Mouse (Mus musculus): ENCODE data around the gene Mdm4. TPM values are rescaled to one million over a fixed set of nuclear protein-coding genes. Genes with fewer than 3 reads are reported as not detected.
A peak's percentile ranks its signal among the peaks of the same experiment; 100 is the strongest.

Gene Mdm4
- polyA plus RNA-seq, 1 experiment from 2014 or later, result 44.8 TPM

DNA sequence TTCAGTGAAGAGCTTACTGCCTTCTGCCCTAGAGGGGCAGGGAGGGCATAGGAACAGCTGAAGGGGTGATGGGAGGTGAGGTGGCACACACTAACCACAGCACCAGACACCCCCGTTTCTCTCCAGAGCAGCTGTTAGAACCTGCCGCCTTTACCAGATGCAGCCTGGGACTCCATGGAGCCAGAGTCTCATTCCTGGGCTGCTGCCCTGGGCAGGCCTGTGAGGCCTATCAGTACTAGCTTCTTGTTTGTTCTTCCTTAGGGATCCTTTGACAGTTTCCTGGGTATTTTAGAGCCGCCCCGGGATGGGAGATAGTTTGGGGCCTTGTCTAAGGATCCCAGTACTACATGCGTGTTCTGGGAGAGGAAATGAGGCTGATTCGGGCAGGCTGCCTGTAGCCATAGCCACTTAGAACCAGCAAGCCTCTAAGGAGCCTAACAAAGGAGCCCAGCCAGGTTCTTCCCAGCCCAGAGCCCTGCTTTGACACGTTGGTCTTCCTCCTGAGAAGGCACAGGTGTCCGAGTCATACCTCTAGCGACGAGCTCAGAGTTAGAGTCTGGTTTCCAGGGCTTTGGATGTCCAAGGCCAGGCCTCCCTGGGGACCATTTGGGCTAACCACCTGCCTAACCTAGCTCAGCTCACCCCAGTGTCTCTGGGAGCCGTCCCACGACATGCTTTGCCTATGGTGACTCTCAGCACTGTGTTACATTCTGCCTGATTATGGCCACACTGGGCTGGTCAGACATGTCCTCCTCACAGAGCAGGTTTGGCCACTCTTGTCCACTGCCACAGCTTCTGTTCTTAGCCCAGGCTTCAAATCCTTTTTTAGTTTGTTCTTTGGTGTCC is 39.1 kb upstream of the Mdm4 start:
- H3K9me3 ChIP-seq (replicated peaks), result no peaks in the 10 kb centered on the region
- H3K4me3 ChIP-seq, result no peak overlapping the region
- WGBS, result 86% methylated on average over 12 of the region's 12 CpGs
- H3K27me3 ChIP-seq, result no peaks in the 10 kb centered on the region
- peaks cover 78% of the 10 kb centered on the region for H3K36me3 ChIP-seq (ENCODE audit: poor library complexity, severe bottlenecking)
- no peak for ATAC-seq
- peak overlapping the region; percentile 30; the same call in 1 of the 2 replicates for H3K9ac ChIP-seq
- peak overlapping the region; percentile 25; the same call in 1 of the 2 replicates for H3K27ac ChIP-seq
- H3K4me2 ChIP-seq, result no peak overlapping the region
- H3K4me1 ChIP-seq, result peaks cover 49% of the 10 kb centered on the region

DNA sequence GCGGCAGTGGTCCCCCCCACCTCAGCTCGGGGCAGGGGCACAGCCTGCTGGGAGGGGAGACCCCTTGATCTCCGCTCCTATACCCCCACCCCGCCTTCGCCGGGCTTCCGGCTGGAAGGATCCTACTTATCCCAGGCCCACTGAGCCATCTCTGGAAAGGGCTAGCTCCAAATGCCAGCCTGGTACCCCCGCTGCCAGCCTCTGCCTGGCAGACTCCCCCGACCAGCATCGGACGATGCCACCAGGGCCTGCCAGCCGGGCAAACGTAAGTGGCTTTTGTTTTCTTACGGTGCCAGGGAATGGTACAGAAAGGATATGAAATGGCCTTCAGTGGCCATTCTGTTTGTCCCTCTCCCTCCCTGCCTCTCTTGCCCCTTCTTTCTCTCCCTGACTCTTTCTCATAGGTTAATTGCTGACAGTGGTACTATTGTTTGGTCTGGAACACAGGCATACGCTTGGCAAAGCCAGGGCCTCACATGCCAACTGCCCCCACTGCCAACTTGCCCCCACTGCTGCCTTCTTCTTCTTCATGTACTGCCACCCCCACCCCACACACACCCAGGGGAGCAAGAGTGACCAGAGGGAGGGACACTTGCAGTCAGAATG is 38.4 kb upstream of the Mdm4 start:
- Histone ChIP-seq H3K4me2 (no peak overlapping the region), H3K4me1 (peaks cover 49% of the 10 kb centered on the region), H3K9ac (peak overlapping the region; percentile 30), H3K27me3 (no peaks in the 10 kb centered on the region), H3K36me3 (ENCODE audit: poor library complexity, severe bottlenecking) (peaks cover 80% of the 10 kb centered on the region), H3K9me3 (replicated peaks) (no peaks in the 10 kb centered on the region), H3K4me3 (no peak overlapping the region), H3K27ac (peak overlapping the region; percentile 57)
- 80% methylated on average over 15 of the region's 15 CpGs for WGBS
- ATAC-seq, result no peak

DNA sequence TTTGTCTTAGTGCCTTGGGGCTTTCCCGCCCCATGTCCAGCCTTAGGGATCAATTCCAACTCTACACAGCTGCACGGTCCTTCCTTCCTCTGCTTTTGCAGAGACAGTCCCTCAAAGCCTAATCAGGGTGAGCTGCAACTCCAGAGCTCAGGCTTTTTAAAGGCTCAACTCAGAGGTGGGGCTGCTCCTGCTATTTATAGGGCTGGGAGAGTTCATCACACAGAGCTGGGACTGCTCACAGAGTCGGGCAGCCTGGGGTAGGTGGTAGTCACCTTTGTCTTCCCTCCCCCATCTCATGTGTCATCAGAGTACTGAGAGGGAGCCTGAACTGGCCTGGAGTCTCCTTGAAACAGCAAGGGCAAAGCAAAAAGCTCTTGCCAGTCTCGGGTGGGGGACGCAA is 37.9 kb upstream of the Mdm4 start:
- 67% methylated on average over 5 of the region's 5 CpGs for WGBS
- Histone ChIP-seq H3K4me3 (no peak overlapping the region), H3K36me3 (ENCODE audit: poor library complexity, severe bottlenecking) (peaks cover 79% of the 10 kb centered on the region), H3K4me2 (no peak overlapping the region), H3K27me3 (no peaks in the 10 kb centered on the region), H3K4me1 (peaks cover 44% of the 10 kb centered on the region), H3K9me3 (replicated peaks) (no peaks in the 10 kb centered on the region), H3K9ac (peak overlapping the region; percentile 30; the same call in 1 of the 2 replicates), H3K27ac (peak overlapping the region; percentile 57)
- ATAC-seq, result 0 out of 2 replicates have a peak, but pooled peaks have one; percentile 27

DNA sequence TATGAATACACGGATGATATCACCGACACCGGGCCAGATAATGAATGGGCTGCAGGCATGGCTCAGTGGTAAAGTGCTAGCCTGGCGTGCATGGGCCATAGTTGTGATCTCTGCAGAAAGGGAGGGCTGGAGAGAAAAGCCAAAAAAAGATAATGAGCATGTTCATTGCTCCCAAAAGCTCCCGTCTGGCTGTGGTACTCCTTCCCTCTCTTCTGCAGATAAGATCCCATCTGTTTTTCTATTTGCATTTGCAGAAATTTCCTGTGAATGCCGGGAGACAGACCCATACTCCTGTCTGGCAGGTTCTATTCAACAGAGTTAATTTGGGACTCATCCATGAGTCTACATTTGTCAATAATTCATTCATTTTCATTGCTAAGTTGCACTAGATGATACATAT is 32.8 kb upstream of the Mdm4 start:
- no peak overlapping the region for H3K4me3 ChIP-seq
- ATAC-seq, result no peak
- WGBS, result 90% methylated on average over 6 of the region's 6 CpGs
- H3K27ac ChIP-seq, result no peak overlapping the region
- no peaks in the 10 kb centered on the region for H3K27me3 ChIP-seq
- peaks cover 15% of the 10 kb centered on the region for H3K4me1 ChIP-seq
- H3K9ac ChIP-seq, result no peak overlapping the region
- no peaks in the 10 kb centered on the region for H3K9me3 ChIP-seq (replicated peaks)
- H3K36me3 ChIP-seq (ENCODE audit: poor library complexity, severe bottlenecking), result peaks cover 53% of the 10 kb centered on the region
- no peak overlapping the region for H3K4me2 ChIP-seq

DNA sequence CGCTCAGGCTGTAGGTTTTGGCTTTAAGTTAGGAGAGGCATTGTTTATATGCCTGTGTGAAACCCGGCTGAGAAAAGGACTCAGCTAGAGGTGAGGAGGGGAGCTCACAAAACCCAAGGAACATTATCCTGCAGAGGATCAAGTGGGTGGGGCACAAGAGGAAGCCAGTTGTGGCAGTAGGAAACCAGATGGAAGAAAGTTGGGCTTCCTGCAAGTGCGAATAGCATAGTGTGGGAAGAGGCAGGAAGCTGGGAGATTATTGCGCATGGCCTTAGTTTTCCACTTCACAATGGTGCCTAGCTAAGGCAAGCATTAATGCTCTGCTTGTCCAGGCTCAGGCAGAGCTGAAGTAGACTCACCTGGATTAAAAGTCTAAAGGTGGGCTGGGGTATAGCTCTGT is 30.3 kb upstream of the Mdm4 start:
- Histone ChIP-seq H3K4me1 (peaks cover 32% of the 10 kb centered on the region), H3K9ac (no peak overlapping the region), H3K4me2 (no peak overlapping the region), H3K9me3 (replicated peaks) (no peaks in the 10 kb centered on the region), H3K4me3 (no peak overlapping the region), H3K27me3 (no peaks in the 10 kb centered on the region), H3K36me3 (ENCODE audit: poor library complexity, severe bottlenecking) (peaks cover 30% of the 10 kb centered on the region), H3K27ac (no peak overlapping the region)
- WGBS, result 60% methylated on average over 4 of the region's 4 CpGs
- no peak for ATAC-seq

DNA sequence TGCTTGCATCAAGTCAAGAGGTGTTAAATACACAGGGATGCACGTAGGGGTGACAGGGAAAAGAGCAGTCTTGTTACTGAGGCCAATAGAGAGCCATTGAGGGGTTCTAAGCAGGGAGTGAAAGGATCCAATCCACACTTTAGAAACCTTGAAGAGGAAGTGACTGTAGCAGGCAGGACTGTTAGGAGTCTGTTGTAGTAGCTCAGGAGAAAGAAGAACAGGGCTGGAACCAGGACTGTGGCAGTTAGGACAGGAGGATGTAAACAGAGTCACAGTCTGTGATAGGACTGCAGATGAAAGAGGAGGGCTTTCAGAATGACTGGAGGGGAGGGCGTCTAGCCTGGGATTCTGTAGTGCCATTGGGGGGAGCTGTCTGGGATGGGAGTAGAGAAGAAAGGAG is 29.2 kb upstream of the Mdm4 start:
- H3K4me2 ChIP-seq, result no peak overlapping the region
- peaks cover 40% of the 10 kb centered on the region for H3K4me1 ChIP-seq
- no peak overlapping the region for H3K4me3 ChIP-seq
- 45% methylated on average over 2 of the region's 2 CpGs for WGBS
- peaks cover 30% of the 10 kb centered on the region for H3K36me3 ChIP-seq (ENCODE audit: poor library complexity, severe bottlenecking)
- H3K9ac ChIP-seq, result no peak overlapping the region
- no peaks in the 10 kb centered on the region for H3K27me3 ChIP-seq
- ATAC-seq, result no peak
- 0 out of 2 replicates have a peak overlapping the region, but pooled peaks have one; percentile 22 for H3K27ac ChIP-seq
- no peaks in the 10 kb centered on the region for H3K9me3 ChIP-seq (replicated peaks)

DNA sequence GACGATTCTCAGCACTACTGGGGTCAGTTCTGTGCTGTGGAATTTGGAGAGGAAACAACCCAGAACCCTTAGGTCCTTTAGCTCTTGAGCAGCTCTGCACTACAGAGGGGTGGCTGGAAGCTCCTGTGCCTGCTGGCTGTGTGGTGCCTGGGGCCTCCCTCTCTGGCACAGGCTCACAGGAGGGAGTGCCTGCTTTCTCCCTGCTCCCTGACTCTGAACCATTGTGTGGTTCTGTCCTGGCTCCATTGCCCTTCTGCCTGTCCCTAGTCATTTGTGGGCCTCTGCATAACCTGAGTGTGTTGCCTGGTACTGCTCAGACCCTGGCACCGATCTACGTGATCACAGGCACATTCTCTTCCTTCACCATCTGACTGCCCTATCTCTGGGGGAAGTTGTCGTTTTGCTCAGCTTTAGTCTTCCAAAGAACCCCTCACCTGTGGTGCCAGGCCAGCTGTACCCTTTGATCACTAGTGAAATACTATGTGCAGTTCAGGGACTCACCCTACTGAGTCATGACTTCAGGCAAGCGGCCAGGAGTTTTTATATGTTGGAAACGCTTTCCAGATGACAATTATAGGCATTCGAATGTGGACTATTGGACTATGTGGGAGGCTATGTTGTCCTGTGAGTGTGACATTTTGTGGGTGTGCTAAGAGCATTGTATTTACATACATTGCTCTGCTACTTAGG is 27.1 kb upstream of the Mdm4 start:
- Histone ChIP-seq H3K4me2 (no peak overlapping the region), H3K27me3 (no peaks in the 10 kb centered on the region), H3K4me3 (no peak overlapping the region), H3K36me3 (ENCODE audit: poor library complexity, severe bottlenecking) (peaks cover 12% of the 10 kb centered on the region), H3K4me1 (peaks cover 52% of the 10 kb centered on the region), H3K9me3 (replicated peaks) (no peaks in the 10 kb centered on the region), H3K9ac (0 out of 2 replicates have a peak overlapping the region, but pooled peaks have one; percentile 2), H3K27ac (peak overlapping the region; percentile 60; the same call in 1 of the 2 replicates)
- 72% methylated on average over 7 of the region's 7 CpGs for WGBS
- ATAC-seq, result no peak

DNA sequence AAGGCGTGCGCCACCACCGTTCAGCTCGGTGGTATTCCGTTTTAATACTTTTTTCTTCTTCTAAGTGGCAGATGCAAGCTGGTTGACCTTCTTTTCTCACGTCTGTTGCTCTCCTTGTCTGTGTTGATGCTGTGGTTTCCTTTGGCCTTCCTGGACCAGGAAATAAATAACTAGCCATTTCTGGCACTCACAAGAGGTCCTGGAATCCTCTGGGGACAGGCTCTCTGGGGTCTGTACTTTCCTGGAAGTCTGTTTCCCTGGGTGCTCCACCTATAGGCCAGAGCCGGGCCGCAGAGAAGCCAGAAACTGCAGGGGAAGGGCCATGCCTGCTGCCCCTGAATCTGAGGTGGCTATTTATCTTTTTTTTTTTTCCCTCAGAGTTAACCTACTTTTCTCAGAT is 24.0 kb upstream of the Mdm4 start:
- Histone ChIP-seq H3K9me3 (replicated peaks) (no peaks in the 10 kb centered on the region), H3K36me3 (ENCODE audit: poor library complexity, severe bottlenecking) (no peaks in the 10 kb centered on the region), H3K4me1 (peaks cover 67% of the 10 kb centered on the region), H3K27ac (no peak overlapping the region), H3K27me3 (no peaks in the 10 kb centered on the region), H3K4me3 (no peak overlapping the region), H3K9ac (no peak overlapping the region), H3K4me2 (no peak overlapping the region)
- no peak for ATAC-seq
- 78% methylated on average over 8 of the region's 8 CpGs for WGBS

DNA sequence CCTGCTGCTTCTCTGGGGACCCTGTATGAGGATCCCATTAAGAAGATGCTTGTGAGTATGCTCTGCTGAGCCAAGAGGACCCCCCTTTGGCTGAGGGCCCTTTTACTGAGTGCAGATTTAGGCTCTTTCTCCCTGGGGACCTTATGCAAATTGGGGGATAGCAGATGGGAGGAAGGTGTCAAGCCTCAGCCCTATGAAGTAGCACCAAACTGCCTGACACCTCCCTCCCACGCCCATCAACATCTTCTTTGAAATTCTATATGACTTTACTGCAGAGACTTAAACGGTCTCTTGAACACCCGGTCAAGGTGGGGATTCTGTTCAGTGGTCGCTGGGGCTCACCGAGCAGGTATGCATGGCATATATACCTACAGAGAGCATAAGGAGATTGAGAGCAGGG is 22.7 kb upstream of the Mdm4 start:
- ATAC-seq, result no peak
- peaks cover 75% of the 10 kb centered on the region for H3K4me1 ChIP-seq
- peak overlapping the region; percentile 21; the same call in 1 of the 2 replicates for H3K27ac ChIP-seq
- 73% methylated on average over 5 of the region's 5 CpGs for WGBS
- no peaks in the 10 kb centered on the region for H3K9me3 ChIP-seq (replicated peaks)
- no peak overlapping the region for H3K9ac ChIP-seq
- no peaks in the 10 kb centered on the region for H3K36me3 ChIP-seq (ENCODE audit: poor library complexity, severe bottlenecking)
- H3K27me3 ChIP-seq, result no peaks in the 10 kb centered on the region
- H3K4me3 ChIP-seq, result no peak overlapping the region
- no peak overlapping the region for H3K4me2 ChIP-seq

DNA sequence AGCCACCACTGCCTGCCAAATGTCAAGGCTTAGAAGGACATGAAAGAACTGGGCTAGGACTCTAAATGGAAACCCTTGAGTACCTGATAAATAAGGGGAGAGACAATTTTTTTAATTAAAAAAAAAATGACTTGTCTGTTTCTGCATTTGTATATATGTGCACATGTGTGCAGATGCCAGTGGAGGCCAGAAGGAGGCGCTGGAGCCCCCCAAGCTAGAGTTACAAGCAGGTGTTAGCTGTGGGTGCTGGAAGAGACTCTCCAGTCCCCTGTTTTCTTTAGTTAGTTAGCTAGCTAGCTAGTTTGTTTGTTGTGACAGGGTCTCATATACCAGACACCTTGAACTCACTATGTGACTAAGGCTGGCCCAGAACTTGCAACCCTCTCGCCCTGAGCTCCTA is 21.5 kb upstream of the Mdm4 start:
- Histone ChIP-seq H3K36me3 (ENCODE audit: poor library complexity, severe bottlenecking) (no peaks in the 10 kb centered on the region), H3K27me3 (no peaks in the 10 kb centered on the region), H3K4me1 (peaks cover 75% of the 10 kb centered on the region), H3K4me3 (no peak overlapping the region), H3K27ac (no peak overlapping the region), H3K9ac (no peak overlapping the region), H3K9me3 (replicated peaks) (no peaks in the 10 kb centered on the region), H3K4me2 (no peak overlapping the region)
- WGBS, result 92% methylated on average over 2 of the region's 2 CpGs
- ATAC-seq, result no peak

DNA sequence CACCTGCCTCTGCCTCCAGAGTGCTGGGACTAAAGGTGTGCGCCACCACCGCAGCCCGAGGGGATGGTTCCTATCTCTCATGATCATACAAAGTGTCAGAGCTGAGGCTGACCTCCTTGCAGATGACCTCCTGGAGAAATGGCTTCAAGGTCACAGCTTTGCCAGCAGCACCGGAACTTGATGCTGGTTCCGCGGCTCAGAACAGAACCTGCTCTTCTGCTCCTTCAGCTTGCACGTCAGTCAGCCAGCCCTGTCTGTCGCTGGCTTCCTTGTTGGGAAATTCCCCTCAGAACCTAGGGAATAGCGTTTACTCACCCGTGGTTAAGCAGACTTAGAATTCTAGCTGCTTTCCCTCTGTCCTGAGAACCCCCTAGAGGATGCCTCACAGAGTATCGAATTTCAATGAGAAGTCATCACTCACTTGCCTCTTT is 19.7 kb upstream of the Mdm4 start:
- ATAC-seq, result no peak
- no peak overlapping the region for H3K4me3 ChIP-seq
- WGBS, result 38% methylated on average over 11 of the region's 11 CpGs
- H3K9ac ChIP-seq, result 0 out of 2 replicates have a peak overlapping the region, but pooled peaks have one; percentile 3
- H3K9me3 ChIP-seq (replicated peaks), result no peaks in the 10 kb centered on the region
- H3K4me1 ChIP-seq, result peaks cover 71% of the 10 kb centered on the region
- no peaks in the 10 kb centered on the region for H3K27me3 ChIP-seq
- no peak overlapping the region for H3K4me2 ChIP-seq
- H3K36me3 ChIP-seq (ENCODE audit: poor library complexity, severe bottlenecking), result no peaks in the 10 kb centered on the region
- no peak overlapping the region for H3K27ac ChIP-seq

DNA sequence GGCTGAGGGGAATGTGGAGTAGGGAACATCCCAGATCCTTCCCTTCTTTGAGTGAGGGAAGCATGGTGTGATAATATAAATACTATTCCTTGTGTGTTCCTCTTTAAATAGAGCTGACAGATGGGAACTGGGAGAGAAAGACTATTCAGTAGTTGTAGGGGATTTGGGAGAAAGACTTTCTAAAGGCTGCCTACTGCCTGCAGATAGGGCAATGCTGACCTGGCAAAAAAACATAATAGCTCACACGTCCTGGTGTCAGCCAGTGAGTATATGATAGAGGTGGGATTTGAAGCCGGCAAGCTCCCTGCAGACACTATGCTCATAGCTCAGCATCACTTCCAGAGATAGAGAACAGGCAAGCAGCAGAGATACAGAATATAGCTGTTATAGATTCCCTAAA is 18.3 kb upstream of the Mdm4 start:
- no peaks in the 10 kb centered on the region for H3K36me3 ChIP-seq (ENCODE audit: poor library complexity, severe bottlenecking)
- H3K4me2 ChIP-seq, result peak overlapping the region; percentile 87
- no peaks in the 10 kb centered on the region for H3K9me3 ChIP-seq (replicated peaks)
- peak overlapping the region; percentile 52 for H3K9ac ChIP-seq
- peak overlapping the region; percentile 92; the same call in 1 of the 2 replicates for H3K4me3 ChIP-seq
- peaks cover 66% of the 10 kb centered on the region for H3K4me1 ChIP-seq
- 21% methylated on average over 2 of the region's 2 CpGs for WGBS
- no peak for ATAC-seq
- no peaks in the 10 kb centered on the region for H3K27me3 ChIP-seq
- no peak overlapping the region for H3K27ac ChIP-seq
